Mouse (Mus musculus): ENCODE measurements around the gene Alg14.

DNA sequence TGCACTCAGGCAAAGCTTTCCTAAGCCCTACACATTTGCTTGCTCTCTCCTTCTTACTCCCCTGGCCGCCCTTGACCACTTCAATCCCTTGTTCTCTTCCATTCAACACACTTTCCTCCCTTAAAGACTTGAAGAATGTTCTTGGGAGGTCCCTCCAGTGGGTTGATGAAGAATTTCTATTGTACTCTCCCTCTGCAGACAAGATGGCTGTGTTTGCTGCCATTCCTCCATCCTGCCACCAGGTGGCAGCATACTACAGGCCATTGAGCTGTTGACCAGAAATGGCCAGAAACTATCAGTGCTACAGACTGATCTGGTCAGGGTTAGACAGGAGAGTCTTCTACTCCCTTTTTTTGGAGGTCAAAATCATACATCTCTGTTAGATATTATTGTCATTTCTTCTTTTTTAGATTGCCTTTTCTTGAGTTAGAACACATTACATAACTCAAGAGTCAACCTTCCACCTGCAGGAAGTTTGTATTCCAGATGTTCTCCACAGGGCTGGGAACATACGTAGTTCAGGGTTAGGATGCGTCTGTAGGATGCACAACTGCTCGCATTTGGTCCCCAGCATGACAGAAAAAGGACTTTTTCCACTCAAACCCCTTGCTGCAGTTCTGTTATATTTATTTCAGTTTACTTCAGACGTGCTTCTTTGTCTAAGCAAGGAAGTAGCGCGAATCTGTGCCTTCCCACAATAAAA lies 16.1 kb downstream of the Alg14 start:
- peak; percentile 100 for TF ChIP-seq CTCF (IDR thresholded peaks at IDR 0.05; ENCODE audit: low read depth)
- TF ChIP-seq EP300 (optimal IDR thresholded peaks at IDR 0.05): no peak

Data from stomach, postnatal 0 days (tissue).